Mouse (Mus musculus) CD4-positive, CD25-positive, alpha-beta regulatory T cell, adult 2 months (primary cell): ENCODE measurements around the gene Gm9821.
A peak's percentile ranks its signal among the peaks of the same experiment; 100 is the strongest.

Experiments used
- DNase-seq: peaks from one replicate; pipeline ENCODE4 v3.0.0-alpha.2; 2012; ENCODE audit warnings: low read depth, low spot score

The Gm9821 gene

DNA sequence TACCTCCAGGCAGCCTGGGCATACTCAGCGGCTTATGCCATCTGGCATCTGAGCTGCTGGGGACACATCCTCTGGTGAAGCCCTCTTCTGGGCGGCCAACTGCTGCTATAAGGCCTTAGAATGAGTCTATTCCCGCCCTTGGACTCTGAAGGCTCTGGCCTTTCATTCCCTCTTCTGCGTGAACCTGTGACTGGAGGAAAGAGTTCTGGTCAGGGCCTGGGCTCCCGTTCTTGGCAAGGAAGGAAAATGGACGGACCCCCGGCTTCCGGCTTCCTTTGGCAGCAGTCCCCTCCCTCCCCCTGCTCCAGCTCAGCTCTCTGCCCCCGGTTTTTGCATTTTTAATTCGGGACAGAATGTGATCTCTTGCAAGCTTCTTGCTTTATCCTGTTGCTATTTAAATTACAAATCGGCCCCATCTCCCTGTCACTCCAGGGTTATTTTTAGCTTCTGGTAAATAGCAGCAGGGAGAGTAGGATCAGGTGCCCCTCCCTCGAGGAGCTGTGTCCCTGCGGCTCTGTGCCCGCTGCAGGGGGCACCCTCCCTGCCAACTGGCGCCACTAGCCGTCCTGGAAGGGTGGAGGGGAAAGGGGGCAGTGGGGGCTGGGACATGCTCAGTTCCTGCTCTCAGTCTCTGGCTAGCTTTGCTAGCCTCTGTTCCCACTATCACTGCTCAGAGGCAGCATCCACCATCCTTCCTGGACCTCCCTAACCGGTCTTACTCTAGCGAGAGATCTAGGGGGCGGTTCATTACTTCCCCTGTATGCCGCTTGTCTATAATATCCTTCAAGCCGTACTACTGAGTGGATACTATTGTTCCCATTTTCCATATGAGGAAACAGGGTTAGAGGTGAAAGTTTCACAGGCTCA, 26.0 kb downstream of the Gm9821 start:
- peak; percentile 23 for DNase-seq

GRCm38 (mm10) chr2:91972121-91972566, 26.6 kb downstream of the Gm9821 start:
- peak; percentile 64 for DNase-seq

GRCm38 (mm10) chr2:91973416-91974135, 28.1 kb downstream of the Gm9821 start:
- DNase-seq: no peak

DNA sequence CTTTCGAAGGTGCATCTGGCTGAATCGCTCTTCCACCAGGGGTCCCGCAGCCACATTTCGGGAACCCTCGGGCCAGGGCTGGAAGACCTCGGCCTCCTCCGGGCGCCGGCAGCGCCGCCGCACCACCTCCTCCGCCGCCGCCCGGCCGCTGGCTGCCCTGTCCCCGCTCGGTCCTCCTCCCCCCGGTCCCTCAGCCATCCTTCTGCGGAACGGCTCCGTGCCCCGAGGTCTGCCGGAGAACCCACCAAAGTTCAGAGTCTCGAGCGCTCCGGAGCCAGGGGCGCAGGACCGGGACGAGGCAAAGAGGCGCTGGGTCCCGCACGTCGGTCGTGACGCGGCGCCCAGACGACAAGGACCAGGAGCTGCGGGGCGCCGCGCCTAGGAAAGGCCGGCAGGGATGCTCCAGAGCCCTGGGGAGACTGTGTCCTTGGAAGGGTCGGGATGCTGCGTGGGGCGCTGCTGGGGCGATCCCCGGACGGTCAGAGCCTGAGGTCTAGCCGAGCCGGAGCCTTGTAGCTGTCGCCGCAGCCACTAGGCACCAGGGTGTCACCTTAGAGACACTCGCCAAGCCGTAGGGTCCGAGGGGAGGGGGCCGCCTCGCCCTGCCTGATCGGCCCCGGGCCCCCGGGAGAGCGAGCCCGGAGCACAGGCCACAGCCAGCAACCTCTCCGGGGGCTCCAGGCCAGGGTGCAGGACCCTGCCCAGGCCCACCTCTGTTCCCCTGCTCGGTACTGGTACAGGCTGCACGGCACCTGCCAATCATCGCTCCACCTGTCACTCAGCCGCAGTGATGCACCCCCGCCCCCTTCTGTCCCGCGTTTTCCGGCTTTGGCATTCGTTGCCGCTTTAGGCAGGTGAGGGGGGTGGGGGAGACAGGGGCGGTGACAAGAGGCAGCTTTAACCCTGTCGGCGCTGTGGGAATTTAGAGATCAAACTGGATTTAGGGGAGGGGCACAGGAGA, 30.4 kb downstream of the Gm9821 start, which contains the start of gene Dgkz:
TSS of gene Dgkz (minus strand) at position 284 of the 961 bp plus-strand sequence.
- DNase-seq: peak; percentile 78

DNA sequence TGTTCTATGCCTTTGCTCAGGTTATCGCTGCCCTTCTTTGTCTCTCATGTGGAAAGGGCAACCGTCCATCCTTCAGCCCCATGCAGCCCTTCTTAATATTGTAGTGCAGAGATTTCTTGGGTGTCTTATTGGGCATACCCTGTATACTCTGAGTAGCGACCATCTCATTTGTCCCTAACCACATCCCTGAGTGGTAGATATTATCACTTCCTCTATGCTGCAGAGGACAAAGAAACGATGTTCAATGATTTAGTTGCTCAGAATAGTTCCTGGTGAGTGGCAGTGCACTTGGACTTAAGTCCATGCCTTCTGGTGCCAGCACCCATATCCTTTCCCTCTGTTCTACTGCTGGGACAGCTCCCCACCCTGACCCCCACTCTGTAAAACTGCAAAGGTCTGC, 32.5 kb downstream of the Gm9821 start:
- no peak for DNase-seq

- DNase-seq: no peak
These were observed 33.0 kb downstream of the Gm9821 start for GRCm38 (mm10) chr2:91978547-91978946.

- DNase-seq: no peak
These were observed 34.7 kb downstream of the Gm9821 start for GRCm38 (mm10) chr2:91980245-91980644.

- no peak for DNase-seq
These were observed 35.3 kb downstream of the Gm9821 start for GRCm38 (mm10) chr2:91980830-91981229.

GRCm38 (mm10) chr2:91984439-91984838, 38.9 kb downstream of the Gm9821 start:
- peak; percentile 91 for DNase-seq

- peak; percentile 37 for DNase-seq
These were observed 39.5 kb downstream of the Gm9821 start for GRCm38 (mm10) chr2:91984906-91985525.

DNA sequence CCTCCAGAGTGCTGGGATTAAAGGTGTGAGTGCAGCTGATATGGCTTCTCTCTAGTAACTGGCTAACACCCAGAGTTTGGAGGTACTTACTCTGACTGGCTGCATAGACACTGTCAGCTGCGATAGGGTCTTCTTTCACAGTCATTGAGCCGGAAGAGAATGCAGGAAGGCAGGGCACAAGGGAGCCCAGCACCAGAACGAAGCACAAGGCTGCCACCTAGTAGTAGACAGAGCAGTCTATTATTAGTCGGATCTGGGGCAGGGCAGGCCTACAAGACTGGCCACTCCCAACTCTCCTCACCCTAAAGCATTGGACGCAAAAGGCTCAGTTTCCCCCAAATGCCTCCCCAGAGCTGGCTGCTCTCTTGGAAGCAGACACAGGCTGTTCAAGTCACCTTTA, 40.6 kb downstream of the Gm9821 start:
- DNase-seq: peak; percentile 73

DNA sequence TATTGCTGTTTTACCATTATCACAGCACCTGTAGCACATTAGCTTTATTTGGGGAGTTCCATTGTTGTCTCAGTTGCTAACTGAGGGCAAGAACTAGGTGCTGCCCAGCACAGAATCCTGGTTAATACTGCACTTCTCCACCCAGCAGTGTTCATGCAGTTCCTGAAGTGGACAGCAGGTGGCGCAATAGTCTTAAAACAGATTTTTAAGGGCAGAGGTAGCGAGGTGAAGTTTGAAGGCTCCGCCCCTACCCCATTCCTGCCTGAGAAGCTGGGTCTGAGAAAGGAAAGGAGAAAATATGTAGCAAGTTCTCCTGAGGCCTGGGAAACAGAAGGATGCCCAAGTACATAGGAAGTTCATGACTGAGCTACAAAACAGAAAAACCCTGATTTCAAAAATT, 42.0 kb downstream of the Gm9821 start:
- DNase-seq: peak; percentile 89

GRCm38 (mm10) chr2:91989750-91990149, 44.2 kb downstream of the Gm9821 start:
- peak; percentile 51 for DNase-seq

DNA sequence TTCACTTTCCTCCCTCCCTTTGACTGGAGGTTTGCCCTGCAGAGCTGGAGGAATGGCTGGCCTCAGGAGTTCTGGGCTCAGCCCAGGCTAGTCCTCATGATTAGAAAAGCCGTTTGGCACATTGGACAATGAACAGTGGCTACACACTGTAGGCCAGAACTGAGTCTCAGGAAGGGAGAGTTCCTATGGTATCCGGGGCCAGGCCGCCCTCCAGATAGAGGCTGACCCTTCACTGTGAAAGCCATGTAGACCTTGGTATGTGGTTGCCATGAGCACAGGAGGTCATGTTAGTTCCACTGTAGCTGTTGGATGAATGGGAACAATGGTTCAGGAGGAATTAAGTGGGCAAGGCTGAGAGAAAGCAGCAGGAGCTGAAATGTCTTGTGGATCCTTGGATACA, 47.9 kb downstream of the Gm9821 start:
- no peak for DNase-seq

- DNase-seq: no peak
These were observed 50.5 kb downstream of the Gm9821 start for GRCm38 (mm10) chr2:91996006-91996405.
